Mouse (Mus musculus): ENCODE measurements around the gene Jak1.
"Not testable (repeated sequence)": the region's sequence is repeated elsewhere in the genome, so short reads cannot be mapped to it uniquely, and the experiment has no call there.

Gene Jak1

DNA sequence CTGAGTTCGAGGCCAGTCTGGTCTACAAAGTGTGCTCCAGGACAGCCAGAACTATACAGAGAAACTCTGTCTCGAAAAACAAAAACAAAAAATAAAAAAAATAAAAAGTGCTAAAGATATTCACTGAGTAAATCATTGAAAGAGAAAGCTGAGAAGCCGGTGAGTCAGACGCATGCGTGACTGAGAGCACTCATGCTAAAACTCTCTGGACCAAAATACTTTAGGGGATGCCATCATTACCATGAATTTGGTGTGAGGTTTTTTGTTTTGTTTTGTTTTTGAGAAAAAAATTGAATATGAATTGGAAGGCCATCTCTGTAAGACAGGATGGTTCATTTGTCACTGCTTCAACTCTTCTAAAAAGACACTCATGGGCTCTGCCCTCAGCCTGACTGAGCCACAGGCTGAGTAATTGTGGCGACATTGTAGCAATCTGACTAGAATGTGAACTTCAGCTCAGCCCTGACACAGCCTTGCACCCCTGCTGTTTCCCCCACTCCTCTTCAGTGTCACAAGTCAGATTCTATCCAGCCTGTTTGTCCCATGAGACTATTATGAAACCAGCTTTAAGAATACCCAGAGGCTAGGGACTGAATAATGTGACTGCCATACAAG is 11.5 kb upstream of the Jak1 start:
- no peak for DNase-seq (ENCODE audit: low read depth, low spot score)

DNA sequence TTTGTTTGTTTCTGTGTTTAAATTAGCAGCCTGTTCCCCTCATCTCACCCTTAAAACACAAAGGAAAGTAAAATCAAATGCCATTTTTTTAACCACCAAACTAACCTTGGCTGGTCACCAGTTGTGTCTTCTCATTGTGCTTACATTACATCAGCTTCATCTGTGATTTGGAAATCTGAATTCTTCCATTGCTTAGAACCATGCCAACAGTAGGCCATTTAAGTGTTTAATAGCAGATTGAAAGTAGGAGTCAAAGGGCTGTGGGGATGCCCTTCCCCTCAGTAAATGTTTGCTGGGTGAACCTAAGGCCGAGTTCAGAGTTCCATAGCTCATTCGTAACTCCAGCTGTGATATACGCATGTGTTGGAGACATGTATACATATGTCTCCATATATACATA is 10.8 kb upstream of the Jak1 start:
- no peak for DNase-seq (ENCODE audit: low read depth, low spot score)

DNA sequence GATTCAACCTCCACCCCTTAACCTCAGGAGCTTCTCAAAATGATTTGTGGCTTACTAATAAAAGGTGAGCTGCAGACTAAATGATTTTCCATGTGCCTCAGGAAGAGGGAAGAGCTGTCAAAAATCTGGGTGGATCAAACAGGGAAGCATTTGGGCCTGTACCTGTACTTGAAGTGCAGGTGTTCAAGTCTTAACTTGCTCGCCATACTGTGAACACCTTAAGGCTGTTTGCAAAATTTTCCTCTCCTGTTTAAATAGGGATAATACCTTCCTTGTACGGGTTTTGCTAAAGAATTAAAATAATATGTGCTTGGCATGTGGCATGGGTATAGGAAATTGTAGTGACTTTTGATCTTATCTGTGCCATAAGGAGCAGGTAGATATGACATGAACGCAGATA is 5.7 kb upstream of the Jak1 start:
- no peak for DNase-seq (ENCODE audit: low read depth, low spot score)

DNA sequence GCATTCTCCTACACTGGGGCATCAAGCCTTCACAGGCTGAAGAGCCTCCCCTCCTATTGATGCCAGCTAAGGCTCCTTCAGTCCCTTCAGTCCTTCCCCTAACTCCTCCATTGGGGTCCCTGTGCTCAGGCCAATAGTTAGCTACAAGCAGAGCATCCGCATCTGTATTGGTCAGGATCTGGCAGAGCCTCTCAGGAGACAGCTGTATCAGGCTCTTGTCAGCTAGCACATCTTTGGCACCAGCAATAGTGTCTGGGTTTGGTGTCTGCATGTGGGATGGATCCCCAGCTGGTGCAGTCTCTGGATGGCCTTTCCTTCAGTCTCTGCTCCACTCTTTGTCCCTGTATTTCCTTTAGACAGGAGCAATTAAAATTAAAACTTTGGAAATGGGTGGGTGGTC is 3.4 kb upstream of the Jak1 start:
- not testable (repeated sequence) for DNase-seq (ENCODE audit: low read depth, low spot score)

DNA sequence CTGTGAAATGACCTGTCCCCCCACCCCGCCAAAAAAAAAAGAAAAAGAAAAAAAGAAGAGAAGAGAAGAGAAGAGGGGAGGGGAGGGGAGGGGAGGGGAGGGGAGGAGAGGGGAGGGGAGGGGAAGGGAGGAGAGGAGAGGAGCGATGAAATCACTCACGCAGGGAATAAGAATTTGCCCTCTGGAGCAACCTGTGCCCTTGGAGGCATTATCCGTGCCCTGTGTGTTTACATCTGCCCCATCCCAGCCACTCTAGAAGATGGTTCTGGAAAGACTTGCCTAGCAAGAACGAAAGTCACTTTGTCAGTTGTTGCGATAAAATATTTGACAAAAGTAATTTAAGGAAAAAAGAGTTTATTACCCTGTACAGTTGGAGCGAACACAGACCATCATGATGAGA is 441 bp upstream of the Jak1 start:
- DNase-seq (ENCODE audit: low read depth, low spot score) = no peak

DNA sequence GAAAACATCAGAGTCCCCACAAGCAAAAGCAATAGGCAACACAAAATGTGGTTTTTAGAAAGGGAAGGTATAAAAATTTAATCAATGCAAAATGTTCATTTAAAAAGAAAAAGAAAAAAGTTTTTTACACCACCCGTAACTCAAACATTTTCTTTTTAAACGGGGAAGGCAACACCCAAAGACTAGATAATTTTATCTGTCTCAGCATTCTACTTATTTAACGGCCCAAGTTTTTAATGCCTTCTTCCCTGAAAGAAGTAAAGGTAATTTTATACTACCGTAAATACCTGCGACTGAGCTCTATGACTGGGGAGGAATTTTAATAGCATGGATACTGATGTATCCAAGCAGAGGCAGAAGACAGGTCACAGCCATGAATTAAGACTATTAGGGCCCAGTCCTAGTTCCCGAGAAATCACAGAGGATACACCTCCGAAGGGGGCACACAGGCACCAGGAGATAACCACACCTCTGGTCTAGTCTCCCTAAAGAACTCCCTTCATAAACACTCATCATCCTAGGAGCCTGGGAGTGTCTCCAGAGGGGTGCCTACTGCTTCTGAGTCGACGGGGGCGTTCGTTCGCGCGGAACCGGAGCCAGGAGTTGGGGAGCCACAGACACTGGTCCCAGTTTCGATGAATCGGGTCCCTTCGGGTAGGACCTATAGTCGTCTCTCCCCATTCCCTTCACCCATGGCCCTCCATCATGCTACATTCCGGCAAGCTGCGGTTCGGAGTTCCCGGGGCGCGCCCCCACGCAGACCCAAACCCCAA is 928 bp downstream of the Jak1 start:
- no peak for DNase-seq (ENCODE audit: low read depth, low spot score)

DNA sequence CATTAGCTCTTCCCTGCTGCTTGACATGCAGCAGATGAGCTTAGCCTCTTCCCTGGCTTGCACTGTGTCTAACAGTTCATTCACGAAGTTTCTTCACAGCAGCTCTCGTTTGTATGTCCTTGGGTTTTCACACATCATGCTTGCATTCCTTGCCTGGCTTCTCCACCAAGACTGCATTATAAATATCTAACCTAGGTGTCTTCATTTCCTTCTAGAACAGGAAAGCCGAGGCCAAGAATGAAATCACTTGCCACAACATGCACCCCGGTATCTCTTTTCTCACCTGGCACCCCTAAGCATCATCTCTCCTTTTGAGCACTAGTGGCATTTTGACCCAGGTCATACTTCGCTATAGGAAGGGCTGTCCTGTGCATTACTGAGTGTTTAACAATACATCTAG is 3.5 kb downstream of the Jak1 start:
- no peak for DNase-seq (ENCODE audit: low read depth, low spot score)

DNA sequence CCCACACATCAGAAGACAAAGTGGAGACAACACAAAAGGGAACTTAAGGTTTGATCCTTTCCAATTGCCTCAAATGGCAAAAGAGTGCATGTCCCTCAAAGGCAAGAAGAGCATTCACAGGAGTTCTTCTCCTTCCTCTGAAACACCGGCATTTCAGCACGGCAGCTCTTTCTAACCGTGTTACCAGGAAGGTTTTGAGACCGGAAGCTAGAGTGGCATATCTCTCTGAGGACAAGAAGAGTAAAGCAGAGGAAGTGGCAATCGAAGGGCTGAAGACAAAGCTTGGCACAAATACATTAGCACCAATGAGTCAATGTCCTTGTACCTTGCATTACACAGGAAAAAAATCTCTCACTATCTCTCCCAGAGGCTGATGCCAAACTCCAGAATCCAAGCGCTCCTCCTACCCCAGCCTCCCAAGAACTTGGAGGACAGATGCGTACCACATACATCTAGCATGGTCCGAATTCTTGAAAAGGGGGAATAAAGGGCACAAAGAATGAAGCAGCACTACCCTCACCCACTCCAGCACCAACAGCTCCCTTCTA is 4.3 kb downstream of the Jak1 start:
- DNase-seq (ENCODE audit: low read depth, low spot score) = no peak

DNA sequence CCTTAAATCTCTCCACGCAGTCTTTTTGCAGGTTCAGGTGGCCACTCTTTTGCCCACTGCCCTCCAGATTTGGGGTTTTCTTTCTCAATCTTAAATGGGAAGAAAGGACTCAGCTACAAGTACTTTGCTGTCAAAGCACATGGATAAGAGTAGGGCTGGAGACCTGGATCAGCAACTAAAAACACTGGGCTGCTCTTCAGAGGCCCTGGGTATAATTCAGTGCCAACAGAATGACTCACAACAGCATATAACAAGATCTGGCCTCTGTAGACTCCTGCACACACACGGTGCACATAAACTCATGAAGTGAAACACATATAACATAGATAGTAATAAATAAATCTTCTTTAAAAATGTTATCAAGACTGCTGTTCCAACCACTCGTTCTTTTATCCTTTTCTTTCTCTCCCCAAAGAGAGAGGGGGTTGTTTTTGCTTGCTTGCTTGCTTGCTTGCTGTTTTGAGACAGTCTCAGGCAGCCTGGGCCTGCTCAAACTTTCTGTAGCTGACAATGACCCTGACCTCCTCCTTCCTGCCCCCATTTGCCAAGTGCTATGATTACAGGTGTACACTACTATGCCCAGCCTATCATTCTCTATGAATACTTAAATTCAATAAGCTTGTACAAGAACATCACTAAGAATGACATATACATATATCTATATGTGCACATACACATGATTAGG is 8.4 kb downstream of the Jak1 start:
- no peak for DNase-seq (ENCODE audit: low read depth, low spot score)

DNA sequence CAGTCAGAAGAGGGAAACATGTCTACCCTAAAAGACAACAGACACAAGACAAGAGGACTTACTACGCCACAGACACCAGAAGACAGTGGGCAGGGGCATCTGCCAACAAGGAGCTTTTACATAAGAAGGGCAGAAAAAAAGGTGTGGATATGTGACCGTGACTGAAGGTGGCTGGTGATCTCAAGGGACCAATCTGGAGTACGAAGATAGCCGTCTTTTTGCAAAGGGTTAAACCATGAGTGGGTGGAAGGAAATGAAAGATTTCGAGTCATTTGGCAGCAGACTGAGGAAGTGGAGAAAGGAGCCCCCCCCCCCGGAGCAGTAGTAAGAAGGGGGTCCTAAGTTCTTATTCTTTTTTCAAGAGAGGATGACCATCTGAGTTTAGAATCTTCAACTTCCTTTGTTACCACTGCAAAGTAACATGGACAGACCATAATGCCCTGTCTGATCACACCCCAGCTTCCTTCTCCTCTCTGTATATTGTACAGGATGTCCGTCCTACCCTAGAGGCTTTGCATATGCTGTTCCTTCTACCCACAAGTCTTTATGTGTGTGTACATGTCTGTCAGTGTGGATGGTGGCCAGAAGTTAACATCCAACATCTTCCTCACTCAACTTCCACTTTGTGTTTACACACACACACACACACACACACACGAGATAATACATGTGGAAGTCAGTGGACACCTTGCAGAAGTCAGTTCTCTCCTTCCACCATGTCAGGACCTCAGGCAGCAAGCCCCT is 10.3 kb downstream of the Jak1 start:
- no peak for DNase-seq (ENCODE audit: low read depth, low spot score)

DNA sequence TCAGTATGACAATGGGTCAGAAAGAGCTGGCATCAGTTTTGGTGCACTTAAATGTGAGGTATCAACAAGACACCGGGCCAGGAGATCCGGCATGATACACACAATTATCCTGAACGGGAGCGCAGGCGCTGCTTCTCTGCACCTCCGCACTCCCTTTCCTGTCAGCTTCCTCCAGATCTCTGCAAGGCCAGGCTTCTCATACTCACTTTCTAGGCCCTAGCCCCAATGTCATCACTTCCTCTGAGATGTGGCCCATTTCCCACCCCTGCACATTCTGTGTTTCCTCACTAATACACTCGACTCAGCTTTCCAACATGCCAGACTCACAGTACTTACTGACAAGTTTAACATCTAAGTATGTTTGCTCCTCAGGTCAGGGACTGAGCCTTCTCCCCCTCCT is 11.1 kb downstream of the Jak1 start:
- DNase-seq (ENCODE audit: low read depth, low spot score) = no peak

DNA sequence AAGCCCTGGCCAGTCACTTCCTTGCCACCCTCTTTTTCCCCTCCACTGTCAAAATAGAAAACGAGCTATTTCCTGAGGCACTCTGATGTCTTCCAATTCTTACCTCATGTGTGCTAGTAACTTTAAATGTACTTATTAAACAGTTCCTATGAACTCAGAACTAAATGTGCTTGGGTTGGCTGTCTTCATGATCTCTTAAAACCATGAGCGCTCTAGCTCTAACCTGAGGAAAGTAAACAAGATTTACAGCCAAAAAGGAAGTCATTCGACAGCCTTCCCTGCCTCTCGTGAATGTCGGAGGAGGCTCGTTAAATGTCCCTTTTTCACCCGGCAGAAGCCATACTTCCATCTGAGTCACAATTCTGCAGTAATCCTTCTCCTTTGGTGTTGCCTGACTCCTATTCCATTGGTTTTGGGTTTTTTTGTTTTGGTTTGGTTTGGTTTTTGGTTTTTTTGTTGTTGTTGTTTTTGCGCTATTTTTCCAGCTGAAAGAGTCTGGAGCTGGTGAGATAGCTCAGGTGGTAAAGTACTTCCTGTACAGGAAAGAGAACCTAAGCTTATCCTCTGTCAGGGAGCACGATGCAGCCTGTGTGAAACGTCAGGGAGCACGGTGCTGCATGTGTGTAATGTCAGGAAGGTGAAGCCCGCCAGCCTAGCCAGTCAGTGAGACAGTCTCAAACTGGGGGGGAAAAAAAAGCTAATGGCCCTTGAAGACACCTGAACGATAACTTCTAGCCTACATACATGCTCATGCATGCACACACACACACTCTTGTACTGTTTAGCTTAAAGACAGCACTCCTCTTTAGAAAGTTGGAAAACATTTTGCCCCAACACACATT is 12.1 kb downstream of the Jak1 start:
- no peak for DNase-seq (ENCODE audit: low read depth, low spot score)

DNA sequence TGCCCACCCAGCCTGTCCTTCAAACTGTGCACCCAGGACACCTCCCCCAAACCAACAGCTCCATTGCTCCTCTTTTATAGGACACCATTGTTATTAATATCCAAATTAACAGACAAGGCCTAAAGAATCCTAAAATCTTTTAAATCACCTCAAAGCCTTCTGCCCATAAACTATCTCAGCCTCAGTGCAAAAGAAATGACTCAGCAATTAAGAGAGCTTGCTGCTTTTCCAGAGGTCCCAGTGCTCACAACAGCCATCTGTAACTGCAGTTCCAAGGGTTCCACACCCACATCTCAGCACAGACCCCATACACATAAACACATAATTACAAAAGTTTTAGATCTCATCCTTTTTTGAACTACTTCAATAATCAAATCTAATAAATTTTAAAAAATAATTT is 13.1 kb downstream of the Jak1 start:
- no peak for DNase-seq (ENCODE audit: low read depth, low spot score)

DNA sequence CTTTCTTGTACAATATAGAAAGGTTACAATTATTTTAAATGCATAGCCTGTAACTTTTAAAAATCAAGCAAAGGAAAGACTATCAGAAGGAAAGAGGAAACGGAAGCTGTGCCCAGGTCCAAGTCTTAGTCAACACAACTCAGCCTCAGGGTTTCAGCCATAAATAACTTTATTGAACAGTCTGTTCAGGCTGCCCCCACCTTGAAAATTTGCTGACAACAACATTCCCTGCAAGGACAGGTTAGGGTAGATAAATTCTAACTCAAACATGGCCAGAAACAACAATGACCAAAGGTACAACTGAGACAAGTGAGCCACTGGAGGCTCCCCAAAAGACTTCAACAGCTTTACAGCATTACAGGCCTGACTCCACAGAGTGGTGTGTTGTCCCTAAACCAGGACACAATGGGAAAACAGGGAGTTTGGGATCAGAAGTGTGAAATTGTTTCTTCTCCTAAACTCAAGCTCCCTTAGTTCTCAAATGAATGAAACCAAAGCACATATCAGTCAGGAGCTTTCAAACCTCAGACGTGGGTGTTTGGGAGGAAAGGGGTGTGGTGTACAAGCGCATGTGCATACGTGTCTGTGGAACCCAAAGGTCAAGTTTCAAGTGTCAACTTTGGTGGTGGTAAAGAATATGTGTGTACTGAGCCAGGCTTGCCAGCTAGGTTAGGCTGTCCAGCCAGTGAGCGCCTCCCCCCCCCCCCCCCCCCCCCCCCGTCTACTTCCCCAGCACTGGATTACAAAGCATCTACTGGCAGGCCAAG is 14.9 kb downstream of the Jak1 start:
- DNase-seq (ENCODE audit: low read depth, low spot score) = no peak

DNA sequence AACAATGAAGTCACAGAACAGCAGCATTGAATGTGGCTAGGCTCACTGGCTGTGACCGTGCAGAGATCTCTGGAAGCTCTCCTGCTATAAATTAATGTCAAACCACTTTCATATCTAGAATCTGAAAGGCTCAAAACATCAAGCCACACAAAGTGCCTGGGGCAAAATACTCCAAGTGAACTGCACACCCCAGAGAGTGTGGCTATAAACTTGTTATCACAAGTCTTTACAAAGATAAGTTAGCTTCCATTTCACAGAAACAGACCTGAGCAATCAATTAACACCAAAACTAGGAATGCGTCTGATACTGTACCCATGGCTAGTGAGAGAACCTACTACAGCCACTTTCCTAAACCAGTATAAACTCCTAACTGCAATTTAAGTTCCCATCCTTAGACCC is 17.7 kb downstream of the Jak1 start:
- no peak for DNase-seq (ENCODE audit: low read depth, low spot score)

DNA sequence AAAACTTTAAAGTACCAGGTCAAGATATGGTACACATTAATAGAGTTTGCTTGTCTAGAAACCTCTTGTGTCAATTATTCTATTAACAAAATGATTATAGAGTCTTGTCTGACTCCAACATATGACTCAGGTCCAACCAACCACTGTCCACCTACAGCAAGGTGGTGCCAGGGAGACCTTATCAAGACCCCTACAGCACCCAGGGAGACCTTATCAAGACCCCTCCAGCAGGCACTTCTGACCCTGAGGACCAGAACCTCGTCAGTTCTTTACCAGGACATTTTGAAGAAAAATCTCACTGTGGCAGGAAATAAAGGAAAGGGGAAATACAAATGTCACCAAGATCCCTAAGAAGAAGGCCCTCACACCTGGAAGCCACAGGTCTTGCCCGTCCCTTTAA is 18.5 kb downstream of the Jak1 start:
- no peak for DNase-seq (ENCODE audit: low read depth, low spot score)

DNA sequence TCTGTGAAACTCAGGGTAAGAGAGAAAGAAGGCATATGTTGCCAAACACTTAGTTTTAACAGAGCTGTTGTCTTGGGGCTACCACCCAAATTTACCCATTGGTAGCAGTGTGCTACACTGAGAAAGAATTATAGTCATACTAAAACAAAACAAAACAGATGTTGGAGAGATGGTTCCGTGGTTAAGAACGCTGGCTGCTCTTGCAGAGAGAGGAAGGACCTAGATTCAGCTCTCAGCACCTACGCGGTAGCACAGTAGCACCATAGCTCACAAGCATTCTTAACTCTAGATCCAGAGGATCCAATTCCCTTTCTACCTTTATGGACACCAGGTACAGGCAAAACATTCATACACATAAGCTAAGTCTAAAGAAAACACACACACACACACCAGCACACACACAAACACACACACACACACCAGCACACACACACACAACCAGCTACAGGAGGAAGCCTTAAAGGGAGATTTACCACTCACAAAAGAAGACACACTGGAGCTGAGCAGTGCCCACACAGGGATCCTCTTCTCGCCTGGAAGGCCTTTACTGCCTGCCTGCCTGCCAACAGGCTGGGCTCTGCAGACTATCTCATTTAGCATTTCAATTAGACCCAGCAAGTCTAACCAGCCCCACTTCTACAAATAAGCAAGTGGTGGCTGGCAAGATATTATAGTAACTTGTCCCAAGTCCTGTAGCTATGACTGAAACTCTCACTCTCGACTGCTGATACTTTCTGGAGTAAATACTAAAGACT is 20.6 kb downstream of the Jak1 start:
- DNase-seq (ENCODE audit: low read depth, low spot score) = peak; percentile 39

DNA sequence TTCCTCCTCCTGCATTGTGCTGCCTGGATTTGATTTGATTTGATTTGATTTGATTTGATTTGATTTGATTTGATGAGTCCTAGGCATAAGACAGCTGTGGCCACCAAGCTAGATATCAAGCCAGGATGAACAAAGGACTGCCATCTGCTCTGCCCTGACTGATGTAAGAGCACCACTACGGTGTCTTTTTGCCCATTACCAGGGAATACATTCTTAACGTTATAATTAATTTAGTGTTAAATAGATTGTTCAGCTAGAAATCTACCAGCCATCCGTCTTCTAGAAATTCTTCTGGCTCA is 24.3 kb downstream of the Jak1 start:
- no peak for DNase-seq (ENCODE audit: low read depth, low spot score)

DNA sequence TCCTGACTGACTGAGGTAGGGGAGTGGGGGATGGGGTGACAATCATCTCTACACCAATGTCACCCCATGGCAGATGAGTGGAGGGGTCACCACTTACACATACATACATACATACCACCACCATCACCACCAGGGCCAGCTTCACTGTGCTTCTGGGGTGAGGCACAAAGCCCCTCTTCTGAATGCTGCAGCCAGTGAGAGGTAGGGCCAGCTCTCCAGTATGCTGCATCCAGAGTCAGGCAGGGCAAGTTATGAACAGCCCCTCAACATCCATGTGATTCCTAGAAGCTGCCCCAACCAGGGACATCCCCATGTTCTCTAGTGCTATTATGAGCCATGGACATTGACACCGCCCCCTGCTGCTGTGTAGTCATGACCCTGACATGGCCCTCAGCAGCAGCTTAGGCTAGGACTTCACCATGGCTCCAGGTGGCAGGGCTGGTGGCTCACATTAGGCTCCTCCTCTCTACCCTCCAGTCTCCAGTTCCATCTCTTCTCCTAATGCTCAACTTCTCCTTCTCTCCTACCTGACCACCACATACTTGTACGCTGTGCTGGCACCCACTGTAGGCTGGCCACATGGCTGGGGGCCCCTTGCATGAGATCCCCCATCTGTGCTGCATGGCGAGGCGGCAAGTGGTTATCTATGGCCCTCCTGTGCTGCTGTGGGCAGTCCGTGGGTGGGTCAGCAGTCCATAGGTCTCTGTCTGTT is 24.8 kb downstream of the Jak1 start:
- DNase-seq (ENCODE audit: low read depth, low spot score) = no peak
